ENCODE assay signal across 9 mouse cellular contexts in genomic region chr11:118196824-118197388, GRCm38 (mm10). TPM values are rescaled to one million over a fixed set of nuclear protein-coding genes. Genes with fewer than 3 reads are reported as not detected.
DNase-seq lines count a peak whose midpoint lies in the region; ATAC-seq lines count a peak whose summit lies in the region.
"Had no signal": no experiment of that assay in that cellular context is flagged by ENCODE, and none has a peak within 500 bp of the region (broad histone marks: within the 10 kb centered on the region; RNA-seq: fewer than 3 reads in every experiment).

No protein-coding gene starts in this region.

- no peaks in the 10 kb centered on the region for H3K27me3 ChIP-seq in neural tube, embryonic 12.5 days (replicated peaks)
- no peaks in the 10 kb centered on the region for H3K27me3 ChIP-seq in hindbrain, embryonic 16.5 days (replicated peaks; ENCODE audit: control insufficient read depth, insufficient read depth, low read length)
- no peaks in the 10 kb centered on the region for H3K27me3 ChIP-seq in kidney, embryonic 15.5 days

- ATAC-seq in neural tube, embryonic 12.5 days (ENCODE audit: low FRiP score, low read depth): peak; percentile 51; the same call in 1 of the 2 replicates
- ATAC-seq in hindbrain, embryonic 16.5 days: no peak
- ATAC-seq in kidney, embryonic 15.5 days (replicated peaks; ENCODE audit: low FRiP score): no peak
- ATAC-seq: CD4-positive, CD25-positive, alpha-beta regulatory T cell, adult 4 months had no signal

- H3K4me3 ChIP-seq in neural tube, embryonic 12.5 days: no peak overlapping the region
- no peak overlapping the region for H3K4me3 ChIP-seq in hindbrain, embryonic 16.5 days (ENCODE audit: low read length)
- H3K4me3 ChIP-seq in kidney, embryonic 15.5 days (replicated peaks): no peak overlapping the region

- H3K27ac ChIP-seq in neural tube, embryonic 12.5 days: peak overlapping the region; percentile 37; the same call in 1 of the 2 replicates
- H3K27ac ChIP-seq in hindbrain, embryonic 16.5 days (ENCODE audit: low read depth, low read length): peak overlapping the region; percentile 34; the same call in 1 of the 2 replicates
- no peak overlapping the region for H3K27ac ChIP-seq in kidney, embryonic 15.5 days

- 55% methylated on average over 10 of the region's 10 CpGs for WGBS in neural tube, embryonic 12.5 days
- 36% methylated on average over 10 of the region's 10 CpGs for WGBS in hindbrain, embryonic 16.5 days
- 66% methylated on average over 10 of the region's 10 CpGs for WGBS in kidney, embryonic 15.5 days

- H3K4me1 ChIP-seq in neural tube, embryonic 12.5 days: peaks cover 57% of the 10 kb centered on the region
- peaks cover 61% of the 10 kb centered on the region for H3K4me1 ChIP-seq in hindbrain, embryonic 16.5 days (ENCODE audit: control insufficient read depth, insufficient read depth, low read depth, low read length)
- H3K4me1 ChIP-seq in kidney, embryonic 15.5 days: peaks cover 84% of the 10 kb centered on the region

- H3K9ac ChIP-seq in neural tube, embryonic 12.5 days: no peak overlapping the region
- 0 out of 2 replicates have a peak overlapping the region, but pooled peaks have one; percentile 36 for H3K9ac ChIP-seq in hindbrain, embryonic 16.5 days (ENCODE audit: low read depth, low read length)
- H3K9ac ChIP-seq in kidney, embryonic 15.5 days: no peak overlapping the region

- DNase-seq in cerebellum, postnatal 10 days: peak; percentile 47 to 51
- no peak for DNase-seq in cerebellum, adult 8-10 months
- no peak for DNase-seq in neural tube, embryonic 10.5 days (ENCODE audit: extremely low spot score, low spot score)
- DNase-seq in c-Kit-positive CD71-positive TER-119-positive erythroid progenitor cells, embryonic 14.5 days (ENCODE audit: low spot score): no peak
- DNase-seq in T-cell, adult 2 months (ENCODE audit: low spot score): no peak

- H3K4me2 ChIP-seq in neural tube, embryonic 12.5 days (replicated peaks): peak overlapping the region; percentile 30; the same call in 1 of the 2 replicates
- peak overlapping the region; percentile 27; the same call in 1 of the 2 replicates for H3K4me2 ChIP-seq in hindbrain, embryonic 16.5 days (ENCODE audit: low read length)
- H3K4me2 ChIP-seq in kidney, embryonic 15.5 days: no peak overlapping the region

- H3K9me3 ChIP-seq in neural tube, embryonic 12.5 days: no peaks in the 10 kb centered on the region
- no peaks in the 10 kb centered on the region for H3K9me3 ChIP-seq in hindbrain, embryonic 16.5 days (ENCODE audit: control insufficient read depth, low read length)
- H3K9me3 ChIP-seq in kidney, embryonic 15.5 days (replicated peaks): no peaks in the 10 kb centered on the region

- peaks cover 6% of the 10 kb centered on the region for H3K36me3 ChIP-seq in neural tube, embryonic 12.5 days
- 0 out of 2 replicates have a peak, but pooled peaks cover 4% of the 10 kb centered on the region for H3K36me3 ChIP-seq in hindbrain, embryonic 16.5 days (ENCODE audit: control insufficient read depth, insufficient read depth, low read length)
- peaks cover 5% of the 10 kb centered on the region for H3K36me3 ChIP-seq in kidney, embryonic 15.5 days

RNA-seq across cellular contexts. Expression of gene Cyth1, which starts 51.5 kb away (rescaled TPM):
- polyA plus RNA-seq in neural tube, embryonic 12.5 days (2016; fragmentation: Nextera tagmentation; extraction: Ambion mirVana): 30.0 and 30.8 TPM in 2 replicates
- 19.7 and 23.3 TPM in 2 replicates for polyA plus RNA-seq in hindbrain, embryonic 16.5 days (2015; fragmentation: Nextera tagmentation; extraction: Ambion mirVana)
- 16.4 and 16.5 TPM in 2 replicates for polyA plus RNA-seq in kidney, embryonic 15.5 days (2015; fragmentation: Nextera tagmentation; extraction: Ambion mirVana)

Comparison
In these comparisons a context has a peak if more than half of its experiments do, and no peak if none do; other contexts are left out.
1. DNase-seq: peak in cerebellum, postnatal 10 days (2 of 2); none in cerebellum, adult 8-10 months (single experiment), neural tube, embryonic 10.5 days (single experiment), c-Kit-positive CD71-positive TER-119-positive erythroid progenitor cells, embryonic 14.5 days (single experiment) and T-cell, adult 2 months (single experiment).